Mouse (Mus musculus) heart, embryonic 11.5 days (tissue): Measurements from ENCODE around the gene Lrrk1. TPM values are rescaled to one million over a fixed set of nuclear protein-coding genes. Genes with fewer than 3 reads are reported as not detected.

Experiments
- ATAC-seq: fragments of 200-750 bp; cut with Nextera tagmentation; replicated peaks from 2 replicates; pipeline ENCODE4 v1.8.0; 2017; ENCODE audit warnings: moderate library complexity; ENCODE audit not compliant: insufficient number of reproducible peaks, low FRiP score, low TSS enrichment
- H3K27ac ChIP-seq: fragments of 300-500 bp; sonication (generic); 2 replicates; pipeline ENCODE4 v1.5.1; 2014; ENCODE audit warnings: mild to moderate bottlenecking, low read depth, low read length
- H3K27me3 ChIP-seq: fragments of 300-500 bp; sonication (generic); 2 replicates; pipeline ENCODE4 v1.6.1; 2014; ENCODE audit warnings: mild to moderate bottlenecking, low read length, mixed read lengths; ENCODE audit not compliant: control insufficient read depth, insufficient read depth
- H3K36me3 ChIP-seq: fragments of 300-500 bp; sonication (generic); 2 replicates; pipeline ENCODE4 v1.6.1; 2014; ENCODE audit warnings: mild to moderate bottlenecking, low read length, moderate library complexity, mixed read lengths; ENCODE audit not compliant: control insufficient read depth, insufficient read depth
- H3K4me1 ChIP-seq: fragments of 300-500 bp; sonication (generic); 2 replicates; pipeline ENCODE4 v1.6.1; 2014; ENCODE audit warnings: low read length; ENCODE audit not compliant: control insufficient read depth, insufficient read depth
- H3K4me2 ChIP-seq: fragments of 300-500 bp; sonication (generic); 2 replicates; pipeline ENCODE4 v1.6.1; 2014; ENCODE audit warnings: mild to moderate bottlenecking, moderate library complexity
- H3K4me3 ChIP-seq: fragments of 300-500 bp; sonication (generic); 2 replicates; pipeline ENCODE4 v1.5.1; 2014; ENCODE audit warnings: low read depth, low read length
- H3K9ac ChIP-seq: fragments of 300-500 bp; sonication (generic); 2 replicates; pipeline ENCODE4 v1.6.1; 2014; ENCODE audit warnings: mild to moderate bottlenecking, low read depth, low read length, moderate library complexity
- H3K9me3 ChIP-seq: fragments of 300-500 bp; sonication (generic); replicated peaks from 2 replicates; pipeline ENCODE4 v1.6.1; 2016; ENCODE audit warnings: low read length; ENCODE audit not compliant: control insufficient read depth
- WGBS: fragments of 180-500 bp; shearing (Covaris S2); extraction: QIAGEN DNeasy Blood & Tissue Kit; methylation state at CpG from one replicate; pipeline ENCODE4 v1.1.7; 2014; ENCODE audit not compliant: insufficient replicate concordance; 5-methylcytosine and 5-hydroxymethylcytosine counted together
- polyA plus RNA-seq: library from polyadenylated mRNA; unstranded; fragments of >200 nt; fragmentation: Nextera tagmentation; extraction: Ambion mirVana; gene quantifications from 2 replicates; pipeline ENCODE4 v1.2.1, GENCODE M21; 2014

The Lrrk1 gene
- polyA plus RNA-seq, 1 experiment from 2014 or later, result 6.3 TPM

DNA sequence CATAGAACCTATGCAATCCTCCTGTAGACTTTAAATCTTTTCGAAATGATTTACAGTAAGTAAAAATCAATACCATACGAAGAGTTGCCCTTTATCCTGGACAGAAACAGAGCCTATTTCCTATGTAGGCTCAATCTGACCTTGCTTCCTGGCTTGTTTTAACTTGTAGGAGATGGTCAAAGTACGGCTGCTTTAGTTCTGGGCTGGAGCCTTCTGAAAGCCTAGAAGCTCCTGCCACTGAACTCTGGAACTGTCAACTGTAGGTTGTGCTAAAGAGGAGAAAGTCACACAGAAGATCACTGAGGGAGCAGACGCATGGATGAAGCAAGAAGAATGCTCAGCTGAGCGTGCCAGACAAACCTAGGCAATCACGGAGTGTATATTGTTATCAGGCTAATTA is 17.2 kb downstream of the Lrrk1 start:
- H3K4me1 ChIP-seq, result peaks cover 6% of the 10 kb centered on the region; the same call in 1 of the 2 replicates
- H3K4me3 ChIP-seq, result no peak overlapping the region
- H3K4me2 ChIP-seq, result no peak overlapping the region
- no peak overlapping the region for H3K27ac ChIP-seq
- no peak for ATAC-seq
- no peaks in the 10 kb centered on the region for H3K27me3 ChIP-seq
- H3K9me3 ChIP-seq, result no peaks in the 10 kb centered on the region
- H3K9ac ChIP-seq, result no peak overlapping the region
- WGBS, result 82% methylated on average over 6 of the region's 6 CpGs
- no peaks in the 10 kb centered on the region for H3K36me3 ChIP-seq

DNA sequence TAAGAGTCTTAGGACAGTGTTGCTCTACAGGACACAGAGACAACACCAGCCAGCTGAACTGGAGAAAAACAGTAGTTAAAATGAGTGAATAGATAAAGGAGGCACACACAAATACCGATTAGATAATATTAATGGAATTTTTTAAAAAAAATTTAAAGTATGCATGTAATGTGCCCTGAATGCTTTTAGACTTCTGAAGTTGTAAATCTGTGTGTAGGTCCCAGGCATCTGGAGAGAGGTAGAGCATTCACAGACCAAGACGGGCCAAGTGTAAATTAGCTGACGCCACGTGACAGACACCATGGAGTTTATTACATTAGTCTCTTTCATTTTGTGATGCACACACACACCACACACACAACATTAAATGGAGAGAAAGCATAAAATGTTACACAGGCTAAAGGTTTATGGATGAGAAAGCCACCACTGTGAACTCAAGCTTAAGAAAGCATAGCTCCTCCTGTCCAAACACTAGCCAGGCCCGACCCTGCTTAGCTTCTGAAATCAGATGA is 18.2 kb downstream of the Lrrk1 start:
- H3K36me3 ChIP-seq, result no peaks in the 10 kb centered on the region
- H3K4me1 ChIP-seq, result peaks cover 5% of the 10 kb centered on the region; the same call in 1 of the 2 replicates
- H3K27ac ChIP-seq, result no peak overlapping the region
- no peaks in the 10 kb centered on the region for H3K27me3 ChIP-seq
- no peak overlapping the region for H3K4me3 ChIP-seq
- H3K4me2 ChIP-seq, result no peak overlapping the region
- H3K9ac ChIP-seq, result no peak overlapping the region
- no peak for ATAC-seq
- H3K9me3 ChIP-seq, result no peaks in the 10 kb centered on the region
- WGBS, result 57% methylated on average over 5 of the region's 5 CpGs

DNA sequence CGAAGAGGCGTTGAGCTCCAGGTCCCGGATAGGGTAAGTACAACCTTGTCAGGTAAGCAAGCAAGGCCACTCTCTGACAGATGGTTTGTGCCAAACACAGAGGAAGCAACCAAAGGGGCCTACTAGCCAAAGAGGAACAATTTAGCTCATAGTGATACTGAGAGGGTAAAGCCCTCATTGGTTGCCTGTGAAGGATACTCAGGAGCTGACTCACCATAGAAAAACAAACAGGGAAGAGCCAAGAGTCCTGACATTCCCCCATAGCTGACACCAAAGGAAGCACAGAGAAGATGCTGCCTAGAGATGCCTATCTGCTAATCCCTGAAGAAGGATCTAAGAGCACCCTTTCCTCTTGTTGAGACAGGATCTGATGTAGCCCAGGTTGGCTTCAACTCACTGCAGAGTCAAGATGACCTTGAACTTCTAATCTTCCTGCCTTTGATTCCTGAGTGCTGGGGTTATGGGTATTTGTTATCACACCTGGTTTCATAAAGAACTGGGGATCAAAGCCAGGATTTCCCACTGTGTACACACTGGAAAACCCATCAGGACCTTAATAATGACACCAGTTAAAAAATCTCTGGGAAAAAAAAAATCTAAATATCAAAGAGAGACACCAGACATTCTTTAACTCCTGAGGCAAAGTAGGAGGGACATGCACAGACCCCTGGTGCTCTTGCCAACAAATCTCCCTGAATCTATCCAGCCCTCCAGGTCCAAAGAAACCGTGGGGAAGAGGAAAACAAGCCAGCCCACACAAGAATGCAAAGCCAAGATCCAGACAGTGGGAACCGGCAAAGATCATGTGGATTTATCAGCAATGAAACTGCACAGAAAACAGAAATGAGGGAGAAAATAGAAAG is 18.8 kb downstream of the Lrrk1 start:
- H3K4me1 ChIP-seq, result peaks cover 5% of the 10 kb centered on the region; the same call in 1 of the 2 replicates
- WGBS, result 60% methylated on average over 5 of the region's 5 CpGs
- ATAC-seq, result no peak
- H3K4me2 ChIP-seq, result no peak overlapping the region
- H3K27me3 ChIP-seq, result no peaks in the 10 kb centered on the region
- H3K4me3 ChIP-seq, result no peak overlapping the region
- no peak overlapping the region for H3K9ac ChIP-seq
- H3K27ac ChIP-seq, result no peak overlapping the region
- no peaks in the 10 kb centered on the region for H3K36me3 ChIP-seq
- no peaks in the 10 kb centered on the region for H3K9me3 ChIP-seq

DNA sequence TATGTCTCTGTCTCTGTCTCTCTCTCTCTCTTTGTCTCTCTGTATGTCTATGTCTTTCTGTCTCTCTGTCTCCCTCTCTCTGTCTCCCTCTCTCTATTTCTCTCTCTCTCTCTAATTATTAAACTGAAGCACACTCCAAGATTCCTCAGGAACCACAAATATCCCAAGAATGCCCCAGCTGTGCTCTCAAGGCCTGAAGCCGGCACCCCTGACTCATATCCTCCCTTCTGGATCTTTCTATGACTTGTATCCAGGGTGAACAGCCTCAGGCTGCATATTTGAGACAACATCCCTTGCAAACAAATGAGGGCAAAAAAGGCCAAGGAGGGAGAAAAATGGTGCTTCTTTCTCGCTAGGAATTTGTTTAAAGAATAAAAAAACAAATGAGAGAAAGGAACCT is 22.2 kb downstream of the Lrrk1 start, which contains the start of gene Gm10974:
TSS of gene Gm10974 (plus strand) at position 2 of the 400 bp plus-strand sequence.
- Histone ChIP-seq H3K4me2 (no peak within 1 kb of the TSS), H3K27me3 (no peaks in the 10 kb centered on the region), H3K36me3 (no peaks in the 10 kb centered on the region), H3K4me1 (peaks cover 5% of the 10 kb centered on the region; the same call in 1 of the 2 replicates), H3K4me3 (no peak within 1 kb of the TSS), H3K9ac (no peak within 1 kb of the TSS), H3K27ac (no peak within 1 kb of the TSS), H3K9me3 (no peaks in the 10 kb centered on the region)
- ATAC-seq, result no peak
- WGBS, result 49% methylated on average over 2 of the region's 2 CpGs

DNA sequence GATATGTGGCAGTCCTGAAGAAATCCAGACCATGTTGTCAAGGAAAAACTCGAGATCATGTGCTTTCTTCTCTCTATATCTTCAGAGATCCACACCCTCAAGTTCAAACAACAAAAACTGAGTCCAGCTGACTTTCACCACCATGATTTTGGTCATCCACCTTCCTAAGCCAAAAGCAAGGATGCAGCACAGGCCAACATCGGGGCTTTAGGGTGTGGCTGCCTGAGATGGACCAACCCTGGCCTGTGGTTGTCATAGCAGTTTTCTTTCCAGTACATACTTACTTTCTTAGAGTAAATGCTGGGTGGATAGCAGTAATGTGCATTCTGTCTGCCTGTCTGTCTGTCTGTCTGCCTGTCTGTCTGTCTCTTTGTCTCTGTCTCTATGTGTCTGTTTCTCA is 22.7 kb downstream of the Lrrk1 start:
- Histone ChIP-seq H3K36me3 (no peaks in the 10 kb centered on the region), H3K27ac (no peak overlapping the region), H3K27me3 (no peaks in the 10 kb centered on the region), H3K9me3 (no peaks in the 10 kb centered on the region), H3K4me1 (peaks cover 5% of the 10 kb centered on the region; the same call in 1 of the 2 replicates), H3K4me2 (no peak overlapping the region), H3K9ac (no peak overlapping the region), H3K4me3 (no peak overlapping the region)
- 61% methylated on average over 2 of the region's 2 CpGs for WGBS
- ATAC-seq, result no peak

DNA sequence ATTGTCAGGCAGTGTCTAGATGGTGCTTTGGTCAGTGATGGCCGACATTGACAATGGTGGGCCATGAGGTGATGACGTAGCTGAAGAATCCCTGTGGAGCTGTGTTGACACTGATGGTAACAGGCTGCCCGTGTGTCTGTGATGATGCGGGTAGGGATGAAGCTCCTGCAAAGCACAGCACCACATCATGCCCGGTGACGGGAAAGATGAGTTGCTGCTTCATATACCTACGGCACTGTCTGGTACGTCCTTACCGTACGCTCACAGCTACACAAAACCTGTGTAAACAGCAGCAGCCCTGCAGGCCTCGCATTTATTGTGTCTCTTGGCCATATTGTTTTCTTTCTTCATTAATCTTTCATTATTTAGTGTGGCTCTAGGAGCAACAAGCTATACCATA is 23.7 kb downstream of the Lrrk1 start:
- Histone ChIP-seq H3K9me3 (no peaks in the 10 kb centered on the region), H3K4me3 (no peak overlapping the region), H3K27me3 (no peaks in the 10 kb centered on the region), H3K27ac (no peak overlapping the region), H3K4me2 (no peak overlapping the region), H3K36me3 (no peaks in the 10 kb centered on the region), H3K9ac (no peak overlapping the region), H3K4me1 (peaks cover 5% of the 10 kb centered on the region; the same call in 1 of the 2 replicates)
- ATAC-seq, result no peak
- WGBS, result 87% methylated on average over 11 of the region's 11 CpGs

DNA sequence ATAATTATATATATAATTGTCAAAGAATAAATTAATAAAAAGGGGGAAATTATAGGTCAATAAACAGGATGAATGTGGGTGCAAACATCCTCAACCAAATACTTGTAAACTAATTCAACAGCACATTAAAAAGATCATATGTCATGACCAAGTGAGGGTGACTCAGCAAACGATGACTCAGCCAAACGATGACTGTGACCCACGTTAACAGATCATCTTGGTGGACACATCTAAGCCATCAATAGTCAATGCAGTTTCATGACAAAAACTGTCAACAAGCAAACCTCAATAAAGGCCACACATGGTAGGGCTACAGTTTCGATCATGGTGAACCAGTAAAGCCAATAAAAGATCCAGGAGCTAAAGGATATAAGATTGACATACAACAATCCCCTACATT is 29.1 kb downstream of the Lrrk1 start:
- Histone ChIP-seq H3K9me3 (no peaks in the 10 kb centered on the region), H3K9ac (no peak overlapping the region), H3K4me3 (no peak overlapping the region), H3K36me3 (no peaks in the 10 kb centered on the region), H3K27me3 (no peaks in the 10 kb centered on the region), H3K4me2 (no peak overlapping the region), H3K4me1 (no peaks in the 10 kb centered on the region), H3K27ac (no peak overlapping the region)
- no peak for ATAC-seq
- 80% methylated on average over 4 of the region's 4 CpGs for WGBS

DNA sequence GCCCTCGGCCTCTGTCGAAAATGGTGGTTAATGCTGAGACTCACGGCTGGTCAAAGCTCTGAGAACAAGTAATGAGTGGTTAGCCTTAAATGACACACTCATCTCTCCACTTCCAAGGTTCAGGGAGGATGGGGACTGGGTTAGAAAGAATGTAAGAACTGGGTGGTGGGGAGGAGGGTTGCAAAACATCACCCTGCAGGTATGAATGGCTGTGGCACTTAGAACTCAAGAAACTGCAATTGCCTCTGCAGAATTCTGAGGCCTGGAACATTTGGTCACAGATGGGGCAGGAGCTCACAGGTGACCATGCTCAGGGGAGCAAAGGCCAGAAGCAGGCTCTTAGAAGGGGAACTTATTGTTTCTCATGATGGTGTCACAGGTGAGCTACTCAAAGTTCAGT is 29.7 kb downstream of the Lrrk1 start:
- WGBS, result 80% methylated on average over 3 of the region's 3 CpGs
- no peaks in the 10 kb centered on the region for H3K27me3 ChIP-seq
- no peaks in the 10 kb centered on the region for H3K4me1 ChIP-seq
- no peak for ATAC-seq
- H3K9me3 ChIP-seq, result no peaks in the 10 kb centered on the region
- H3K4me2 ChIP-seq, result no peak overlapping the region
- H3K27ac ChIP-seq, result no peak overlapping the region
- no peak overlapping the region for H3K9ac ChIP-seq
- no peak overlapping the region for H3K4me3 ChIP-seq
- no peaks in the 10 kb centered on the region for H3K36me3 ChIP-seq
